Mouse (Mus musculus) kidney, postnatal 14 days (tissue): ENCODE data around the gene Ankrd33b.
A peak's percentile ranks its signal among the peaks of the same experiment; 100 is the strongest.

ENCODE experiments used
- DNase-seq: peaks from one replicate; pipeline ENCODE4 v3.0.0; 2022; ENCODE audit warnings: mixed read lengths

Ankrd33b gene

DNA sequence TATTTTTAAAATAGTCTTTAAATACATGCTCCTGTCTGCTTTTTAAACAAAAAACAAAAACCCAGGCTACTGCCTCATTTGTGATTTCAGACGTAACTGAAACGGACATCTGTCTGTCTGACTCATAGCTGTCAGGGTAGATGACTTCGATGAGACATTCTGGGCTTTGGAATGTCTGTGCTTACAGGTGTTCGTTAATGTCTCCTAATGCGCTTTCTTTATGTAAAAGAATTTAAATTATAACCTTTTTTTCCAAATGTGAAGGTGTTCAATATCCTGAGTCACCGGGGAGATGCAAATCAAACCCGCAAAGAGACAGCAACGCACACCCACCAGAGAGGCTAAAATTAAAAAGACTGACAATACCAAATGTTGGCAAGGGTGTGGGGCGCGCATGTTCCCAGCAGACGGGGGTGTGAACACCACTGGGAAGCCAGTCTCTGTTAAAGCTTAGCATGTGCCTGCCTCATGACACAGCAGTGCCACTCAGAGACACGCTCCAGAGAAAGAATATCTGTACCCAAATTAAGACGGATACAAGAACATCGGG lies 30.3 kb downstream of the Ankrd33b start:
- no peak for DNase-seq

GRCm38 (mm10) chr15:31336685-31337084 lies 30.8 kb downstream of the Ankrd33b start:
- no peak for DNase-seq

DNA sequence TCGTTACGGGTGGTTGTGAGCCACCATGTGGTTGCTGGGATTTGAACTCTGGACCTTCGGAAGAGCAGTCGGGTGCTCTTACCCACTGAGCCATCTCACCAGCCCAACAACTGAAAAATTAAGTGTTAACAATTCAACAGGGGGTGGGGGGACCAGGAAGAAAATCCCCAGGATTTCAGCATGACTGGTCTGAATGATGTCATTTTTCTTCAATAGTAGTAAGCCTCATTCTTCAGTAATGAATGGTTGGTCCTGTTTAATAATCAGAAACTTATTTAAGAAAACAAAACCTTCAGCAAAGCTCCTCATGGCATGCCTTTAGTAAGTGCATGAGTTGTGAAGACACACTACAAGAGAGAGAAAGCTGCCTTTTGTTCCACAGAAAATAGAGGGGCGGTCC lies 32.7 kb downstream of the Ankrd33b start:
- no peak for DNase-seq

- no peak for DNase-seq
Measured at GRCm38 (mm10) chr15:31332541-31333163, 34.9 kb downstream of the Ankrd33b start.

- DNase-seq = peak; percentile 43
Measured at GRCm38 (mm10) chr15:31331742-31332141, 35.8 kb downstream of the Ankrd33b start.

DNA sequence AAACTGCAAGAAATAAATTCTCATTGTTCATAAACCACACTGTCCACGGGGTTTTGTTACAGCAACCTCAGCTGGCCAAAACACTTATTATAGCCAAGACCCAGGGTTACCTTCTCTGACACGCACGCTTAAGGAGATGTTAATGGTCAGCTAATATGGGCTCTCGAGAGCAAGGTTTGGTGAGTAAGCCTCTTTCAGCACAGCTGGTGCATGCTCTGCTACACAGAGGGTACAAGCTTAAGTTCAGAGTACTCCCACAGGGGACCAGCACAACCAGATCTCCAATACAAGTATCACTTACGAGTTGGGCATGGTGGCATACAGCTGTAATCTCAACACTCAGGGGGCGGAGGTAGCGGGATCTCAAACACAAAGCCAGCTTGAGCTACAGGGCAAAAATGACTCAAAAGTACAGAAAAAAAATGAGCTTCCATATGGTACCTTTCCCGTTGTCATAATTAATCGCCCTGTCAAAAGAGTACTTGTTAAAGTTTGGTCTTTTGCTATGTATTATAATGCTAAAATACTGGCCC lies 39.4 kb downstream of the Ankrd33b start:
- DNase-seq = no peak

DNA sequence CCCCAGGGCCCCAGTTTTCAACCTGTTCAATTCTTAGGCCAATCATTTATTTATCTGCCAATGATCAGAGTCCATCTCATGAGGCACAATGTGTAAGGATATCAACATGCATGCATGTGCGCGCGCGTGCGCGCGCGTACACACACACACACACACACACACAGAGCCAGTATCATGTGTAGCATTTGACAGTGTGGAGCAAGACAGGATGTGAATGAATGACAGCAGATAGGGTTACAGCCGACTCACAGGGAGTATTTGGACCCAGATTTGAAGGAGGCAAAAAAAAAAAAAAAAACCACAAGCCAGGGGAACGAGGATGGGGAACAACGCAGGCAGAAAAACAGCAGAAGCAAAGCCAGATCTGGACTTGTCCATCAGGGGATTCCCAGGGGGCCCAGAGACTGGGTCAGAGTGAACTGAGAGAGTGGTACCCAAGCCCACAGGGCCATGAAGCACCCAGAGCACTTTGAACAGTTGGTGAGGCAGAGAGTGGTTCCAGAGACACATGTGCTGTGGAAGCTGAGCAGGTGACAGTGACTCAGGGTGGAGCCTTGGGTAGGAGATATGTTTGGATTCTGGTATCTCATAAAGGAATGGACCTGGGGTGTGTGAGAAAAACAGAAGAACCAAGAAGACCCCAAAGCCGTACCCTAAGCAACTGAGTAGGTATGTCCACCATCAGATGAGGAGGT lies 41.7 kb downstream of the Ankrd33b start:
- no peak for DNase-seq

DNA sequence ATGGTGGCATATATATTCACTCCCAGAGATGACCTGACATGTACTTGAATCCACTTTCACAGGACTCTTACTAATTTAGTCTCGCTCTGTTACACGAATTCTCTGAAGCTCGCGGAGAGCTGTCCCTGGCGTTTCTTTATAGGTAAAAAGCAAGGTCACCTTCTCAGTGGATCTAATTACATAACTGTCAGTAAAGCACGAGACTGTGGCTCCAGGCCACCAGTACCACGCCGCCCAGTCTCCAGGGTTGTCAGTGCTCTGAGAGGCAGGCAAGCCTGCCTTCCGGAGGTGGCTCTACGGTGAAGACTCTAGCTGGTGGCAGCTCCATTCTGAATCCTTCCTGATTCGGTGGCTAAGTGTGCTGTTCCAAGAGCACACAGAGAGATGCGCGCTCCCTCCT lies 43.0 kb downstream of the Ankrd33b start:
- DNase-seq = no peak

DNA sequence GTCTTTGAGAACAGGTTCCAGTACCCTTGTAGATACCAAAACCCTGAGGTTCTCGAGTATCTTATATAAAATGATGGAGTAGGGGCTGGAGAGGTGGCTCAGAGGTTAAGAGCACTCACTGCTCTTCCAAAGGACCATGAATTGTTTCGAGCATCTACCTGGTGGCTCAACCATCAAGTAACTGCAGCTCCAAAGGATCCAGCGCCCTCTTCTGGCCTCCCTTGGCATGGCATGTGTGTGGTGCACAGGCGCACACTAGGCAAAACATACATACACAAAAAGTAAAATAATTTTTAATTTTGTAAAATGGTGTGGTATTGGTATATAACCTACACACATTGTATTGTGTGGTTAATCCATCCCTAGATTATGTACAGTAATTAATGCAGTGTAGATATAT lies 43.8 kb downstream of the Ankrd33b start:
- DNase-seq = no peak

DNA sequence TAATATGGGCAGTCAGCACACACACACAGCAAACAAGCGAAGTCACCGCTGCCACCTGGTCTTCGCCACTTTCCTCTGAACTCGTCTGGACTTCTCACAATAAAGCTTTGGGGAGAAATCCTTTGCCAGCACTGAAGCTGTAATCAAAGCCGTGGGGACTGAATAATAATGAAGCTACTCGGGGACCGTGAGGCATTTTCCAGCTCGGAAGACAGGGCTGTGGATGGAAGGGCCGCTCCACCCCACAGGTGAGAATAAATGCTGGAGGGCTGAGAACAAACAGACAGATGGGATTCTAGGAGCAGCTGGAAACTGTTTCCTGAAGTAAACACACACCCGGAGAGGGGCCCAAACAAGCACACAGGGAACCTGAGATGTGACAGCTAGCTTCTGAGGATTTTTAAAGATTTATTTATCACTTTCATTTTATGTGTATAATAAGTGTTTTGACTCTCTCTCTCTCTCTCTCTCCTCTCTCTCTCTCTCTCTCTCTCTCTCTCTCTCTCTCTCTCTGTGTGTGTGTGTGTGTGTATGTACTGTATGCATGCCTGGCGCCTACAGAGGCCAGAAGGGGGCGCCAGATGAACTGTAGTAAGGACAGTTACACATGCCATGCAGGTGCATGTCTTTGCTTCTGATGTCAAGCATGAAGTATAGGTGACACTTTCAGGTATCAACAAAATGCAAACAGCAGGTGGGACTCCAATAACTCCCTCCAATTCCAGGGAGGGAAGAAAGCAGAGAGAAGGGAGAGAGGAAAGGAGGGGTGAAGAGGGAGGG lies 46.7 kb downstream of the Ankrd33b start:
- no peak for DNase-seq

- no peak for DNase-seq
Measured at GRCm38 (mm10) chr15:31319046-31319445, 48.5 kb downstream of the Ankrd33b start.

GRCm38 (mm10) chr15:31318158-31318955 lies 49.2 kb downstream of the Ankrd33b start:
- DNase-seq = no peak

- DNase-seq = no peak
Measured at GRCm38 (mm10) chr15:31317056-31317805, 50.3 kb downstream of the Ankrd33b start.

DNA sequence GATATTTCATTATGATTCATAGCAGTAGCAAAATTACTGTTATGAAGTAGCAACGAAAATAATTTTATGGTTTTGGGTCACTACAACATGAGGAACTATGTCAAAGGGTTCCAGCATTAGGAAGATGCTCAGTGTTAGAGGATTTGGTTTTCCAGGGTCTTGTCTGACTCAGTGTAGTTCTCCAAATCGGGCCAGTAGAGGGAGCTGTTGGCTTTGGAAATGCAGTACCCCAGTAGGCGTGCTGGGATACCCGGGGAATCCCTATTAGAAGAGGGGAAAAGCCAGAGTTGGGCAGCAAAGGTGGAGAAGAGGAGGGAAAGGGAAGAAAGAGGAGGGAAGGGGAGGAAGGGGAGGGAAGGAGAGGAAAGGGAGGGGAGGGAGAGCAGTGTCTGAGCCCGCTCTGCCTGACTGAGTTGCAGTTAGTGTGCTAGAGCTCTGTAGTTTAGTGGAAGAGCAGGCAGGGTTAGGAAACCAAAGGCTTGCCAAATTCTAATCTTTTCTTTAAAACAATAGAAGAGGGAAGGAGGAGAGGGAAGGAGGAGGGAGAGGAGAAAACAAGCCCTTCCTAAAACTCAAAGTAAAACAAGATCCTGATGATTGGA lies 51.8 kb downstream of the Ankrd33b start:
- peak; percentile 88 for DNase-seq

GRCm38 (mm10) chr15:31312001-31312400 lies 55.5 kb downstream of the Ankrd33b start:
- DNase-seq = no peak

- no peak for DNase-seq
Measured at GRCm38 (mm10) chr15:31309526-31309925, 58.0 kb downstream of the Ankrd33b start.

DNA sequence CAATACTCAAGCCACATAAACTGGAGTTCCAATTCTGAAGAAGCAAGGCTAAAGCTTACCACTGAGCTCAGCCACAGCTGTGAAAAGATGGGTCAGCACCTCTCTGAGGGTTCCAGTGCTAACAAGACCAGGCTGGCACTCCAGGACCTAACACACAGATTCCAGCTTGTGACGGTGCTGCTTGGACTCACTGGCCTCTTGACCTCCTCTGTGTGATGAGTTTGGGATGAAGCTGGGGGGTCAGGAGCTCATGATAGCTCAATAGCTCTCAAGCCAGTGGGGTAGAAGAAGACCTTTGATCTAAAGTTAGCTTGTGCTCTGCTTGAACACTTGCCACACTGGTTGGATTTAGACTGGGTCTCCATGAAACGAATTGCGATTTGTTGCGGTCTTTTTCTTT lies 60.8 kb downstream of the Ankrd33b start:
- DNase-seq = peak; percentile 32

GRCm38 (mm10) chr15:31305181-31305580 lies 62.3 kb downstream of the Ankrd33b start:
- no peak for DNase-seq

- DNase-seq = no peak
Measured at GRCm38 (mm10) chr15:31304302-31304701, 63.2 kb downstream of the Ankrd33b start.

DNA sequence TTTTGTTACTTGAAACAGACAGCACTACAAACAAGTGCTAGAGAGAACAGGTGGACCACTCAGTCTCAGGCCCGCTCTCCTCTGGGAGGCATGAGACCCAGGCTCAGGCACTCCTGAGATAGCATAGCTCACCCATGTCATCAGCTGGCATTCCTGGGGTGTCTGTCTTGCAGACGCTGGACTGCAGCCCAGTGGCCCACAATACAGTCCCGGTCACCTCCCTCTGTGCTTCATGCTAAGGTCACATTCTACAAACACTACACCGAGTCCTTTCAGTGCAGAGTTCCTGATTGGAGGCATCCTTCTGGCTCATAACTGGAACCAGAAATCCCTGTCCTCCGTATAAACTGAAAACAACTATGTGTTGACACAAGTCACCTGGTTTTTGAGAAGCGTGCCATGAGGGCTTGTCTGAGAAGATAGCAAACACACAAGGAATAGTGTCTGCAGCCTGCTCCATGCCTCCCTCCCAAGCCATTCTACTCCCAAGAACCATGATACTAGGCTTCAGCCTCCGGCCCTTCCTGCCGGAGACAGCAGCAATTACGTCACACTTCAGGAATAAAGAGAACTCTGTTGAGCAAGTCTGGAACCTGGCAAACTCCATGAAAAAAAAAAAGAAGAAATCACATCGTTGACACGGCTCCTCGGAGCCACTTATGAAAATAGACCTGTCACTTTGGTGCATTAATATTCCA lies 65.1 kb downstream of the Ankrd33b start:
- peak; percentile 15 for DNase-seq
